Mouse (Mus musculus) heart, embryonic 10.5 days (tissue): ENCODE results near the gene Slbp. TPM values are rescaled to one million over a fixed set of nuclear protein-coding genes. Genes with fewer than 3 reads are reported as not detected.
A peak's percentile ranks its signal among the peaks of the same experiment; 100 is the strongest.

Source experiments
- DNase-seq: peaks from one replicate; pipeline ENCODE4 v3.0.0-alpha.2; 2017; ENCODE audit warnings: low spot score
- H3K27ac ChIP-seq: fragments of 300-500 bp; sonication (generic); 2 replicates; pipeline ENCODE4 v1.5.1; 2016; ENCODE audit warnings: mild to moderate bottlenecking
- H3K27me3 ChIP-seq: fragments of 300-500 bp; sonication (generic); 2 replicates; pipeline ENCODE4 v1.6.1; 2016; ENCODE audit warnings: mild to moderate bottlenecking; ENCODE audit not compliant: poor library complexity, insufficient read depth, severe bottlenecking
- H3K36me3 ChIP-seq: fragments of 300-500 bp; sonication (generic); 2 replicates; pipeline ENCODE4 v1.6.1; 2016; ENCODE audit warnings: mild to moderate bottlenecking, moderate library complexity
- H3K4me1 ChIP-seq: fragments of 300-500 bp; sonication (generic); 2 replicates; pipeline ENCODE4 v1.6.1; 2016; ENCODE audit warnings: mild to moderate bottlenecking
- H3K4me3 ChIP-seq: fragments of 300-500 bp; sonication (generic); 2 replicates; pipeline ENCODE4 v1.5.1; 2016; ENCODE audit warnings: mild to moderate bottlenecking, moderate library complexity
- H3K9me3 ChIP-seq: fragments of 300-500 bp; sonication (generic); 2 replicates; pipeline ENCODE4 v1.6.1; 2016; ENCODE audit warnings: mild to moderate bottlenecking, moderate library complexity
- WGBS: fragments of 180-500 bp; shearing (Covaris S2); methylation state at CpG from one replicate; pipeline ENCODE4 v1.1.7; 2016; 5-methylcytosine and 5-hydroxymethylcytosine counted together
- polyA plus RNA-seq: library from polyadenylated mRNA; unstranded; fragments of >200 nt; fragmentation: Nextera tagmentation; extraction: Ambion mirVana; gene quantifications from 2 replicates; pipeline ENCODE4 v1.2.1, GENCODE M21; 2016

Gene Slbp
- polyA plus RNA-seq, 1 experiment from 2014 or later = 225 TPM

GRCm38 (mm10) chr5:33689221-33689844 lies 37.0 kb upstream of the Slbp start:
- H3K36me3 ChIP-seq = no peaks in the 10 kb centered on the region
- H3K9me3 ChIP-seq = no peaks in the 10 kb centered on the region
- peak overlapping the region; percentile 75 for H3K27ac ChIP-seq
- no peak overlapping the region for H3K4me3 ChIP-seq
- peaks cover 54% of the 10 kb centered on the region for H3K4me1 ChIP-seq
- peaks cover 50% of the 10 kb centered on the region for H3K27me3 ChIP-seq
- no peak for DNase-seq
- WGBS = 64% methylated on average over 20 of the region's 20 CpGs

- WGBS = 47% methylated on average over 14 of the region's 14 CpGs
- no peaks in the 10 kb centered on the region for H3K9me3 ChIP-seq
- peaks cover 52% of the 10 kb centered on the region for H3K4me1 ChIP-seq
- no peaks in the 10 kb centered on the region for H3K36me3 ChIP-seq
- no peak overlapping the region for H3K4me3 ChIP-seq
- peak overlapping the region; percentile 75 for H3K27ac ChIP-seq
- DNase-seq = no peak
- peaks cover 42% of the 10 kb centered on the region; the same call in 1 of the 2 replicates for H3K27me3 ChIP-seq
These were observed 36.2 kb upstream of the Slbp start for GRCm38 (mm10) chr5:33688278-33689220.

GRCm38 (mm10) chr5:33687142-33687541 lies 34.8 kb upstream of the Slbp start:
- Histone ChIP-seq H3K27me3 (peaks cover 32% of the 10 kb centered on the region; the same call in 1 of the 2 replicates), H3K9me3 (no peaks in the 10 kb centered on the region), H3K36me3 (no peaks in the 10 kb centered on the region), H3K27ac (no peak overlapping the region), H3K4me1 (peaks cover 41% of the 10 kb centered on the region), H3K4me3 (no peak overlapping the region)
- DNase-seq = no peak
- WGBS = 83% methylated on average over 4 of the region's 4 CpGs

- no peak overlapping the region for H3K4me3 ChIP-seq
- 94% methylated on average over 4 of the region's 4 CpGs for WGBS
- H3K36me3 ChIP-seq = no peaks in the 10 kb centered on the region
- H3K27ac ChIP-seq = no peak overlapping the region
- peaks cover 26% of the 10 kb centered on the region; the same call in 1 of the 2 replicates for H3K27me3 ChIP-seq
- no peak for DNase-seq
- no peaks in the 10 kb centered on the region for H3K9me3 ChIP-seq
- H3K4me1 ChIP-seq = peaks cover 40% of the 10 kb centered on the region
These were observed 32.6 kb upstream of the Slbp start for GRCm38 (mm10) chr5:33684932-33685331.

- H3K9me3 ChIP-seq = no peaks in the 10 kb centered on the region
- H3K36me3 ChIP-seq = no peaks in the 10 kb centered on the region
- H3K27ac ChIP-seq = 0 out of 2 replicates have a peak overlapping the region, but pooled peaks have one; percentile 16
- peaks cover 31% of the 10 kb centered on the region for H3K4me1 ChIP-seq
- WGBS = 45% methylated on average over 7 of the region's 7 CpGs
- H3K4me3 ChIP-seq = no peak overlapping the region
- peaks cover 20% of the 10 kb centered on the region; the same call in 1 of the 2 replicates for H3K27me3 ChIP-seq
- DNase-seq = no peak
These were observed 31.7 kb upstream of the Slbp start for GRCm38 (mm10) chr5:33683897-33684652.

GRCm38 (mm10) chr5:33682963-33683362 lies 30.6 kb upstream of the Slbp start:
- Histone ChIP-seq H3K9me3 (no peaks in the 10 kb centered on the region), H3K4me1 (peaks cover 20% of the 10 kb centered on the region), H3K4me3 (no peak overlapping the region), H3K36me3 (no peaks in the 10 kb centered on the region), H3K27ac (no peak overlapping the region), H3K27me3 (peaks cover 14% of the 10 kb centered on the region; the same call in 1 of the 2 replicates)
- 90% methylated on average over 4 of the region's 4 CpGs for WGBS
- DNase-seq = no peak

GRCm38 (mm10) chr5:33681611-33682388 lies 29.4 kb upstream of the Slbp start:
- Histone ChIP-seq H3K9me3 (no peaks in the 10 kb centered on the region), H3K27ac (peak overlapping the region; percentile 30), H3K4me3 (no peak overlapping the region), H3K27me3 (peaks cover 8% of the 10 kb centered on the region; the same call in 1 of the 2 replicates), H3K36me3 (no peaks in the 10 kb centered on the region), H3K4me1 (peaks cover 19% of the 10 kb centered on the region)
- DNase-seq = no peak
- WGBS = 68% methylated on average over 15 of the region's 15 CpGs

GRCm38 (mm10) chr5:33681044-33681443 lies 28.7 kb upstream of the Slbp start:
- no peak for DNase-seq
- no peaks in the 10 kb centered on the region for H3K36me3 ChIP-seq
- peaks cover 14% of the 10 kb centered on the region for H3K4me1 ChIP-seq
- no peak overlapping the region; the same call in 1 of the 2 replicates for H3K27ac ChIP-seq
- WGBS = 65% methylated on average over 3 of the region's 3 CpGs
- H3K9me3 ChIP-seq = no peaks in the 10 kb centered on the region
- H3K4me3 ChIP-seq = no peak overlapping the region
- H3K27me3 ChIP-seq = peaks cover 2% of the 10 kb centered on the region; the same call in 1 of the 2 replicates

GRCm38 (mm10) chr5:33678244-33678643 lies 25.9 kb upstream of the Slbp start:
- Histone ChIP-seq H3K27me3 (no peaks in the 10 kb centered on the region), H3K4me3 (no peak overlapping the region), H3K4me1 (peaks cover 17% of the 10 kb centered on the region), H3K27ac (no peak overlapping the region), H3K9me3 (no peaks in the 10 kb centered on the region), H3K36me3 (peaks cover 1% of the 10 kb centered on the region)
- 86% methylated on average over 5 of the region's 5 CpGs for WGBS
- no peak for DNase-seq

GRCm38 (mm10) chr5:33675964-33676363 lies 23.6 kb upstream of the Slbp start:
- Histone ChIP-seq H3K4me1 (peaks cover 8% of the 10 kb centered on the region), H3K4me3 (no peak overlapping the region), H3K27ac (no peak overlapping the region), H3K36me3 (peaks cover 22% of the 10 kb centered on the region), H3K27me3 (no peaks in the 10 kb centered on the region), H3K9me3 (no peaks in the 10 kb centered on the region)
- DNase-seq = no peak
- 0% methylated on average over 1 of the region's 1 CpGs for WGBS

GRCm38 (mm10) chr5:33674439-33674838 lies 22.1 kb upstream of the Slbp start:
- 82% methylated on average over 3 of the region's 3 CpGs for WGBS
- no peaks in the 10 kb centered on the region for H3K27me3 ChIP-seq
- H3K4me1 ChIP-seq = peaks cover 8% of the 10 kb centered on the region; the same call in 1 of the 2 replicates
- no peaks in the 10 kb centered on the region for H3K9me3 ChIP-seq
- peaks cover 38% of the 10 kb centered on the region for H3K36me3 ChIP-seq
- no peak overlapping the region for H3K4me3 ChIP-seq
- DNase-seq = no peak
- H3K27ac ChIP-seq = no peak overlapping the region

- no peaks in the 10 kb centered on the region for H3K9me3 ChIP-seq
- WGBS = 66% methylated on average over 5 of the region's 5 CpGs
- 0 out of 2 replicates have a peak overlapping the region, but pooled peaks have one; percentile 24 for H3K27ac ChIP-seq
- no peaks in the 10 kb centered on the region for H3K27me3 ChIP-seq
- H3K4me3 ChIP-seq = no peak overlapping the region
- peaks cover 8% of the 10 kb centered on the region; the same call in 1 of the 2 replicates for H3K4me1 ChIP-seq
- DNase-seq = no peak
- H3K36me3 ChIP-seq = peaks cover 65% of the 10 kb centered on the region
These were observed 19.3 kb upstream of the Slbp start for GRCm38 (mm10) chr5:33671659-33672058.
